Mouse (Mus musculus) hematopoietic multipotent progenitor cell, adult 10-12 weeks (in vitro differentiated cells): ENCODE measurements around the gene Pmel. TPM values are rescaled to one million over a fixed set of nuclear protein-coding genes. Genes with fewer than 3 reads are reported as not detected.

ENCODE experiments used
- polyA plus RNA-seq: library from polyadenylated mRNA; stranded (reverse); fragments of >175 nt; gene quantifications from 2 replicates; pipeline ENCODE4 v1.2.3, GENCODE M21; 2012; ENCODE audit warnings: low replicate concordance

Gene Pmel
- 0.13 TPM in 1 of 2 replicates, not detected in the other for polyA plus RNA-seq

DNA sequence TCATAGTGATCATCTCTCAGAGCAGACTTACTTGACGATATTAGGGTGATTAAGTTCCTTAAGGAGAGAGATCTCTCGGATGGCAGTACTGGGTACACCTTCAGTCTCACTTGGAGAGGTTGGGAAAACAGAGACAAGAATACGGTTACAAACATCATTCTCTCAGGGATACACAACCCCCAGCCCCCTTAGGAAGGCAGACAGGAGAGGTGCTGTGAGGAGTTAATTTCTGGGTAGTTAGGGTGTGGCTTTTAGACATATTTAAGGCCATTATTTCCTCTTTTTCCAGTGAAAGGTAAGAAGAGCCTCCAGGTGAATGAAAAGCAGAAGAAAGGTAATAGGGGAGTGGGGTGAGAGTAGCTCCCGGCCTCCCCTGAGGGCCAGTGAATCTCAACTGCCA, at the start of gene Pmel:
Pmel (plus strand) TSS at position 301 of the 400 bp plus-strand sequence.

GRCm38 (mm10) chr10:128673763-128674468, 30.1 kb upstream of the Pmel start, which contains the start of gene Suox:
Suox (minus strand) TSS chr10:128674073.

GRCm38 (mm10) chr10:128695992-128696807, 7.8 kb upstream of the Pmel start, which contains the start of gene Rab5b:
Rab5b (minus strand) TSS chr10:128696264.

GRCm38 (mm10) chr10:128704491-128705316, 709 bp downstream of the Pmel start, which contains the start of gene Cdk2:
Cdk2 (minus strand) TSS chr10:128705031.

DNA sequence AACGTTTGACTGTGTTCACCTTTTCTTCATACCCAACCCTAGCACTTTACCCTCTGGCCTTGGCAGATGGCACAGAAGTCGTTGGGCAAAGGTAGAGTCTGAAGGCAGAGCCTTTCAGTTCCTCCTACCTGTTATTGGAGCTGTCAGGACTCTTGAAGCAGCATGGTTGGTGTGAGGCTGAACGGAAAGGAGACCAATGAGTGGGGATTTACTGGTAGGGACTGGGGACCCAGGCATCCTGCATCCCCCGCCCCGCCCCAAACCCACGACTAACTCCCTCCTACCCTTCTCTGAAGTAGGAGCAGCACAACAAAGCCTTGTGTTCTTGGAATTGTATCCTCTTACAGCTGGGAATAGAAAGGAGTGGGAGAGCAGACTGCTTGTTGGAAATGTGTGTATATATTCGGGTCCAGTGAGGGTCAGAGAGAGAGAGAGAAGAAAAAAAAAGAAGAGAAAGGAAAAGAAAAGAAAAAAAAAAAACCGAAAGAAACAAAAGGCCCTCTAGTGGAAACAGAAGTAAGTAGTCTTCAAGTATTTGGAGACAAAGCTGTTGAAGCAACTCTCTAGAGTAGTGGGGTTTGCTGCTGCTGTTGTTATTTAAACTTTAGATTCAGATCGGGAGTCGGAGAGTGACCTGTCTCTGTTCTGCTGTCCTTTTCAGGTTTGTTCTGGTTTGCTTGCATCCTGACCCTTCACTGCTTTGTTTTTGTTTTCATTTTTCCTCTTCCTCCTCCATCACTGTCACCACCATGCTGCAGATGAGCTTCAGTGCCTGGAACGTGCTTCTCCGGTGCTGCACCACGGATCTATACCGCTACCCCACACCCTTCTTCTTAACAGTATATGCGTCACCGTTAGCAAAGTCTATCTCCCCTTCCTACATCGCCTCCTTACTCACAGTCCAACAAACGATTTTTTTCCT, 40.9 kb downstream of the Pmel start, which contains the start of gene Dgka:
Dgka (minus strand) TSS at position 176 of the 922 bp plus-strand sequence.

DNA sequence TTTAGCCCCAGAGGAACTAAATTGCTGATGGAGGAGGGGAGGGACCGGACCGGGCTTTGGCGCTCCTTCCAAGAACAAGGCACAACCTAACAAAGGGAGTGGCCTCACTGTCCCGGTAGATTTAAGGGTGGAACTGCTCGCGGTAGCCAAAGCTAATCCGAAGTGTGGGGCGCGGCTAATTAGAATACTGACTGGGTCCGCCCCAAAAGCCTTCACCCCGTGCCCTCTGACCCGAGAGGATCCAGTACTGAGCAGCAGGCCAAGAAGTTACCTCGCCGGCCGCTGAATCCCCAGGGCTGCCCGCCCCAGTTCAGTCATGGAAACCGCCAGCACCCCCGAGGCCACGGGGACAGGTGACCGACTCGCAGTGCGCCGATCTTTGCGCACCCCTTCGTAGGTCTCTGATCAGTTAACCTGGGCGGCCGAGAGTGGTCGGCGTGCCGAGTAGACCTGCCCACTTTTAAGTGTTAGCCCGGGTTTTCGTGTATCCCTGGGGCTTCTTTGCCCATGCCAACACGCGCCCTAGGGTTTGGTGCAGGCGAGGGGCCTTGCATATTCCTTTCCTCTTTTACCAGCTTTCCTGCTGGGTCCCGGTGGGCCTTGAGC, 43.8 kb downstream of the Pmel start, which contains the start of gene Pym1:
Pym1 (plus strand) TSS at position 244 of the 606 bp plus-strand sequence.

Other genes with a start within 250 kb of the Pmel start
- 167 and 293 TPM in 2 replicates for gene Smarcc2, start 244.9 kb upstream of the Pmel start, polyA plus RNA-seq
- 68.9 and 549 TPM in 2 replicates for gene Myl6, start 210.1 kb upstream of the Pmel start, polyA plus RNA-seq
- gene Myl6b, start 205.5 kb upstream of the Pmel start, polyA plus RNA-seq = 2.2 TPM in 2 replicates
- 177 and 239 TPM in 2 replicates for gene Esyt1, start 178.3 kb upstream of the Pmel start, polyA plus RNA-seq
- 29.8 and 36.6 TPM in 2 replicates for gene Zc3h10, start 156.4 kb upstream of the Pmel start, polyA plus RNA-seq
- 1,750 and 7,475 TPM in 2 replicates for gene Rpl41, start 154.9 kb upstream of the Pmel start, polyA plus RNA-seq
- 93.8 and 156 TPM in 2 replicates for gene Pa2g4, start 138.2 kb upstream of the Pmel start, polyA plus RNA-seq
- gene Erbb3, start 114.5 kb upstream of the Pmel start, polyA plus RNA-seq = 1.8 TPM in 2 replicates
- gene Rps26, start 77.4 kb upstream of the Pmel start, polyA plus RNA-seq = 309 and 4,118 TPM in 2 replicates
- 3.9 and 4.3 TPM in 2 replicates for gene Ikzf4, start 58.2 kb upstream of the Pmel start, polyA plus RNA-seq
- 1.3 and 4.4 TPM in 2 replicates for gene Suox, start 30.1 kb upstream of the Pmel start, polyA plus RNA-seq
- gene Rab5b, start 7.9 kb upstream of the Pmel start, polyA plus RNA-seq = 31.8 and 41.9 TPM in 2 replicates
- 14.0 and 16.9 TPM in 2 replicates for gene Cdk2, start 836 bp downstream of the Pmel start, polyA plus RNA-seq
- gene Dgka, start 40.7 kb downstream of the Pmel start, polyA plus RNA-seq = 43.6 and 56.3 TPM in 2 replicates
- 183 and 229 TPM in 2 replicates for gene Pym1, start 43.7 kb downstream of the Pmel start, polyA plus RNA-seq
- gene Mmp19, start 86.7 kb downstream of the Pmel start, polyA plus RNA-seq = 0.37 and 0.57 TPM in 2 replicates
- gene Dnajc14, start 99.9 kb downstream of the Pmel start, polyA plus RNA-seq = 16.7 and 31.8 TPM in 2 replicates
- gene Tmem198b, start 100.2 kb downstream of the Pmel start, polyA plus RNA-seq = 4.1 TPM in 2 replicates
- 1.8 and 18.2 TPM in 2 replicates for gene Sarnp, start 113.1 kb downstream of the Pmel start, polyA plus RNA-seq
- 3.1 and 13.9 TPM in 2 replicates for gene Ormdl2, start 117.5 kb downstream of the Pmel start, polyA plus RNA-seq
- gene Gdf11, start 187.5 kb downstream of the Pmel start, polyA plus RNA-seq = 9.6 and 15.8 TPM in 2 replicates
- gene Cd63, start 196.8 kb downstream of the Pmel start, polyA plus RNA-seq = 2.3 and 2.7 TPM in 2 replicates
- 11.4 and 14.3 TPM in 2 replicates for gene Rdh5, start 218.7 kb downstream of the Pmel start, polyA plus RNA-seq
- 58.6 and 185 TPM in 2 replicates for gene Bloc1s1, start 219.8 kb downstream of the Pmel start, polyA plus RNA-seq
- 2.5 and 5.2 TPM in 2 replicates for gene Itga7, start 229.6 kb downstream of the Pmel start, polyA plus RNA-seq